Mouse (Mus musculus): ENCODE data around the gene Asb4. TPM values are rescaled to one million over a fixed set of nuclear protein-coding genes. Genes with fewer than 3 reads are reported as not detected.
A peak's percentile ranks its signal among the peaks of the same experiment; 100 is the strongest.

Asb4 gene
- polyA plus RNA-seq, 1 experiment from 2014 or later, result 26.5 TPM

- Histone ChIP-seq H3K4me3 (ENCODE audit: low read length) (no peak overlapping the region), H3K27ac (ENCODE audit: low read length) (no peak overlapping the region), H3K4me1 (ENCODE audit: control insufficient read depth, insufficient read depth, low read length) (no peaks in the 10 kb centered on the region), H3K4me2 (ENCODE audit: low read depth, low read length) (no peak overlapping the region), H3K9me3 (replicated peaks; ENCODE audit: control insufficient read depth, low read length) (no peaks in the 10 kb centered on the region), H3K27me3 (ENCODE audit: control insufficient read depth, insufficient read depth, low read length) (no peaks in the 10 kb centered on the region), H3K36me3 (ENCODE audit: control insufficient read depth, insufficient read depth) (no peaks in the 10 kb centered on the region), H3K9ac (ENCODE audit: low read length) (no peak overlapping the region)
- 73% methylated on average over 5 of the region's 5 CpGs for WGBS
- ATAC-seq (replicated peaks; ENCODE audit: extremely low read depth, insufficient read depth, low FRiP score), result no peak
Measured at GRCm38 (mm10) chr6:5365845-5366244, 17.3 kb upstream of the Asb4 start.

- H3K36me3 ChIP-seq (ENCODE audit: control insufficient read depth, insufficient read depth), result no peaks in the 10 kb centered on the region
- no peak overlapping the region for H3K9ac ChIP-seq (ENCODE audit: low read length)
- H3K9me3 ChIP-seq (replicated peaks; ENCODE audit: control insufficient read depth, low read length), result no peaks in the 10 kb centered on the region
- peaks cover 5% of the 10 kb centered on the region; the same call in 1 of the 2 replicates for H3K4me1 ChIP-seq (ENCODE audit: control insufficient read depth, insufficient read depth, low read length)
- 85% methylated on average over 4 of the region's 4 CpGs for WGBS
- no peaks in the 10 kb centered on the region for H3K27me3 ChIP-seq (ENCODE audit: control insufficient read depth, insufficient read depth, low read length)
- H3K27ac ChIP-seq (ENCODE audit: low read length), result no peak overlapping the region
- ATAC-seq (replicated peaks; ENCODE audit: extremely low read depth, insufficient read depth, low FRiP score), result no peak
- H3K4me3 ChIP-seq (ENCODE audit: low read length), result no peak overlapping the region
- H3K4me2 ChIP-seq (ENCODE audit: low read depth, low read length), result no peak overlapping the region
Measured at GRCm38 (mm10) chr6:5376884-5377283, 6.3 kb upstream of the Asb4 start.

GRCm38 (mm10) chr6:5379048-5379447 lies 4.1 kb upstream of the Asb4 start:
- H3K4me2 ChIP-seq (ENCODE audit: low read depth, low read length), result no peak overlapping the region
- H3K4me1 ChIP-seq (ENCODE audit: control insufficient read depth, insufficient read depth, low read length), result peaks cover 14% of the 10 kb centered on the region
- no peak overlapping the region for H3K4me3 ChIP-seq (ENCODE audit: low read length)
- no peak overlapping the region for H3K27ac ChIP-seq (ENCODE audit: low read length)
- H3K27me3 ChIP-seq (ENCODE audit: control insufficient read depth, insufficient read depth, low read length), result no peaks in the 10 kb centered on the region
- no peak for ATAC-seq (replicated peaks; ENCODE audit: extremely low read depth, insufficient read depth, low FRiP score)
- WGBS, result 78% methylated on average over 3 of the region's 3 CpGs
- no peaks in the 10 kb centered on the region for H3K9me3 ChIP-seq (replicated peaks; ENCODE audit: control insufficient read depth, low read length)
- no peak overlapping the region for H3K9ac ChIP-seq (ENCODE audit: low read length)
- no peaks in the 10 kb centered on the region for H3K36me3 ChIP-seq (ENCODE audit: control insufficient read depth, insufficient read depth)

GRCm38 (mm10) chr6:5379781-5380623 lies 3.2 kb upstream of the Asb4 start:
- Histone ChIP-seq H3K9ac (ENCODE audit: low read length) (no peak overlapping the region), H3K4me3 (ENCODE audit: low read length) (peak overlapping the region; percentile 35)

GRCm38 (mm10) chr6:5380624-5381252 lies 2.4 kb upstream of the Asb4 start:
- no peaks in the 10 kb centered on the region for H3K9me3 ChIP-seq (replicated peaks; ENCODE audit: control insufficient read depth, low read length)
- 41% methylated on average over 9 of the region's 9 CpGs for WGBS
- ATAC-seq (replicated peaks; ENCODE audit: extremely low read depth, insufficient read depth, low FRiP score), result no peak
- H3K27ac ChIP-seq (ENCODE audit: low read length), result no peak overlapping the region
- no peak overlapping the region for H3K4me3 ChIP-seq (ENCODE audit: low read length)
- no peaks in the 10 kb centered on the region for H3K27me3 ChIP-seq (ENCODE audit: control insufficient read depth, insufficient read depth, low read length)
- no peaks in the 10 kb centered on the region for H3K36me3 ChIP-seq (ENCODE audit: control insufficient read depth, insufficient read depth)
- H3K4me1 ChIP-seq (ENCODE audit: control insufficient read depth, insufficient read depth, low read length), result peaks cover 16% of the 10 kb centered on the region
- no peak overlapping the region for H3K9ac ChIP-seq (ENCODE audit: low read length)
- peak overlapping the region; percentile 57; the same call in 1 of the 2 replicates for H3K4me2 ChIP-seq (ENCODE audit: low read depth, low read length)

More at GRCm38 (mm10) chr6:5379781-5380623, 3.2 kb upstream of the Asb4 start:
- no peak for ATAC-seq (replicated peaks; ENCODE audit: extremely low read depth, insufficient read depth, low FRiP score)
- no peaks in the 10 kb centered on the region for H3K27me3 ChIP-seq (ENCODE audit: control insufficient read depth, insufficient read depth, low read length)
- peaks cover 16% of the 10 kb centered on the region for H3K4me1 ChIP-seq (ENCODE audit: control insufficient read depth, insufficient read depth, low read length)
- peak overlapping the region; percentile 57 for H3K4me2 ChIP-seq (ENCODE audit: low read depth, low read length)
- no peaks in the 10 kb centered on the region for H3K9me3 ChIP-seq (replicated peaks; ENCODE audit: control insufficient read depth, low read length)
- H3K36me3 ChIP-seq (ENCODE audit: control insufficient read depth, insufficient read depth), result no peaks in the 10 kb centered on the region
- WGBS, result 36% methylated on average over 22 of the region's 22 CpGs
- no peak overlapping the region for H3K27ac ChIP-seq (ENCODE audit: low read length)

- H3K9me3 ChIP-seq (replicated peaks; ENCODE audit: control insufficient read depth, low read length), result no peaks in the 10 kb centered on the region
- H3K36me3 ChIP-seq (ENCODE audit: control insufficient read depth, insufficient read depth), result no peaks in the 10 kb centered on the region
- H3K9ac ChIP-seq (ENCODE audit: low read length), result no peak overlapping the region
- peaks cover 16% of the 10 kb centered on the region for H3K4me1 ChIP-seq (ENCODE audit: control insufficient read depth, insufficient read depth, low read length)
- ATAC-seq (replicated peaks; ENCODE audit: extremely low read depth, insufficient read depth, low FRiP score), result no peak
- H3K4me2 ChIP-seq (ENCODE audit: low read depth, low read length), result no peak overlapping the region
- H3K27ac ChIP-seq (ENCODE audit: low read length), result no peak overlapping the region
- H3K4me3 ChIP-seq (ENCODE audit: low read length), result no peak overlapping the region
- WGBS, result 45% methylated on average over 13 of the region's 13 CpGs
- H3K27me3 ChIP-seq (ENCODE audit: control insufficient read depth, insufficient read depth, low read length), result no peaks in the 10 kb centered on the region
Measured at GRCm38 (mm10) chr6:5381918-5382582, 1.1 kb upstream of the Asb4 start.

- WGBS, result 2% methylated on average over 16 of the region's 16 CpGs
- peak; percentile 78; the same call in 1 of the 2 replicates for ATAC-seq (replicated peaks; ENCODE audit: extremely low read depth, insufficient read depth, low FRiP score)
- Histone ChIP-seq H3K27me3 (ENCODE audit: control insufficient read depth, insufficient read depth, low read length) (no peaks in the 10 kb centered on the region), H3K9me3 (replicated peaks; ENCODE audit: control insufficient read depth, low read length) (no peaks in the 10 kb centered on the region), H3K36me3 (ENCODE audit: control insufficient read depth, insufficient read depth) (no peaks in the 10 kb centered on the region), H3K27ac (ENCODE audit: low read length) (0 out of 2 replicates have a peak overlapping the region, but pooled peaks have one; percentile 0), H3K4me3 (ENCODE audit: low read length) (peak overlapping the region; percentile 49), H3K4me2 (ENCODE audit: low read depth, low read length) (peak overlapping the region; percentile 90), H3K4me1 (ENCODE audit: control insufficient read depth, insufficient read depth, low read length) (peaks cover 16% of the 10 kb centered on the region), H3K9ac (ENCODE audit: low read length) (peak overlapping the region; percentile 53)
Measured at GRCm38 (mm10) chr6:5382583-5383215, 487 bp upstream of the Asb4 start.

GRCm38 (mm10) chr6:5384178-5384490 lies 948 bp downstream of the Asb4 start:
- Histone ChIP-seq H3K27me3 (ENCODE audit: control insufficient read depth, insufficient read depth, low read length) (no peaks in the 10 kb centered on the region), H3K4me2 (ENCODE audit: low read depth, low read length) (peak overlapping the region; percentile 90), H3K4me1 (ENCODE audit: control insufficient read depth, insufficient read depth, low read length) (peaks cover 16% of the 10 kb centered on the region), H3K27ac (ENCODE audit: low read length) (no peak overlapping the region), H3K9ac (ENCODE audit: low read length) (peak overlapping the region; percentile 53), H3K4me3 (ENCODE audit: low read length) (peak overlapping the region; percentile 49), H3K9me3 (replicated peaks; ENCODE audit: control insufficient read depth, low read length) (no peaks in the 10 kb centered on the region), H3K36me3 (ENCODE audit: control insufficient read depth, insufficient read depth) (no peaks in the 10 kb centered on the region)
- no peak for ATAC-seq (replicated peaks; ENCODE audit: extremely low read depth, insufficient read depth, low FRiP score)
- WGBS, result 2% methylated on average over 11 of the region's 11 CpGs

Measured in heart, embryonic 16.5 days (tissue).